Mouse (Mus musculus) limb, embryonic 12.5 days (tissue): Measurements from ENCODE around the gene Dhrs3. TPM values are rescaled to one million over a fixed set of nuclear protein-coding genes. Genes with fewer than 3 reads are reported as not detected.
A peak's percentile ranks its signal among the peaks of the same experiment; 100 is the strongest.

Experiments
- ATAC-seq: fragments of 200-750 bp; cut with Nextera tagmentation; 2 replicates; pipeline ENCODE4 v1.8.0; 2017; ENCODE audit warnings: low read depth, moderate TSS enrichment; ENCODE audit not compliant: insufficient number of reproducible peaks, insufficient read depth, low FRiP score, low TSS enrichment
- H3K27ac ChIP-seq: fragments of 300-500 bp; sonication (generic); 2 replicates; pipeline ENCODE4 v1.5.1; 2016; ENCODE audit warnings: mild to moderate bottlenecking, moderate library complexity
- H3K27me3 ChIP-seq: fragments of 300-500 bp; sonication (generic); 2 replicates; pipeline ENCODE4 v1.6.1; 2016; ENCODE audit warnings: mild to moderate bottlenecking, moderate library complexity
- H3K36me3 ChIP-seq: fragments of 300-500 bp; sonication (generic); 2 replicates; pipeline ENCODE4 v1.6.1; 2016; ENCODE audit warnings: mild to moderate bottlenecking, moderate library complexity
- H3K4me1 ChIP-seq: fragments of 300-500 bp; sonication (generic); replicated peaks from 2 replicates; pipeline ENCODE4 v1.6.1; 2016
- H3K4me2 ChIP-seq: fragments of 300-500 bp; sonication (generic); 2 replicates; pipeline ENCODE4 v1.6.1; 2016; ENCODE audit warnings: mild to moderate bottlenecking, moderate library complexity
- H3K4me3 ChIP-seq: fragments of 300-500 bp; sonication (generic); replicated peaks from 2 replicates; pipeline ENCODE4 v1.5.1; 2016; ENCODE audit warnings: mild to moderate bottlenecking
- H3K9ac ChIP-seq: fragments of 300-500 bp; sonication (generic); replicated peaks from 2 replicates; pipeline ENCODE4 v1.6.1; 2016; ENCODE audit warnings: mild to moderate bottlenecking, moderate library complexity
- H3K9me3 ChIP-seq: fragments of 300-500 bp; sonication (generic); 2 replicates; pipeline ENCODE4 v1.6.1; 2016; ENCODE audit warnings: mild to moderate bottlenecking, moderate library complexity
- WGBS: fragments of 180-500 bp; shearing (Covaris S2); methylation state at CpG from one replicate; pipeline ENCODE4 v1.1.7; 2016; 5-methylcytosine and 5-hydroxymethylcytosine counted together
- polyA plus RNA-seq: library from polyadenylated mRNA; unstranded; fragments of >200 nt; fragmentation: Nextera tagmentation; extraction: Ambion mirVana; gene quantifications from 2 replicates; pipeline ENCODE4 v1.2.1, GENCODE M21; 2016

Dhrs3 gene
- polyA plus RNA-seq, 1 experiment from 2014 or later, result 62.7 TPM

DNA sequence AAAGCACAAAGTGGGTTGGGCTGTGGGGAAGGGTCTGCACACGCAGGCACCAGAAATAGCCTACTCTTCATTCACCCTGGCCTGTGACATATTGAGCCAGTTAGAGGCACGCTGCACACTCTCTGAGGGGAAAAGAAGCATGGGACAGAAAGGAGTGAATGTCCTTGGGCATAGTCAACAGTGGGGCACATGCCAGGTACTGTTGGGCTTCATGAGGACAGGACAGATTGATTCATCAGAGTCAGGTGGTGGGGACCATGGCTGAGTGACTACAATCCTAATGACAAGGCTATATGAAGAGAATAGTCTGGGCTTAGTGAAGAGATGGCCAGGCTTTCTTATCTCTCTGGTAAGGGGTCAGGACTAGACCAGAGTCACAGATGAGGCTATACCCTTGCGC, 49.8 kb downstream of the Dhrs3 start:
- no peak overlapping the region for H3K27ac ChIP-seq
- no peaks in the 10 kb centered on the region for H3K4me1 ChIP-seq
- no peaks in the 10 kb centered on the region for H3K27me3 ChIP-seq
- H3K4me3 ChIP-seq, result no peak overlapping the region
- 87% methylated on average over 3 of the region's 3 CpGs for WGBS
- no peak overlapping the region for H3K9ac ChIP-seq
- H3K4me2 ChIP-seq, result no peak overlapping the region
- H3K36me3 ChIP-seq, result no peaks in the 10 kb centered on the region
- ATAC-seq, result no peak
- H3K9me3 ChIP-seq, result no peaks in the 10 kb centered on the region

DNA sequence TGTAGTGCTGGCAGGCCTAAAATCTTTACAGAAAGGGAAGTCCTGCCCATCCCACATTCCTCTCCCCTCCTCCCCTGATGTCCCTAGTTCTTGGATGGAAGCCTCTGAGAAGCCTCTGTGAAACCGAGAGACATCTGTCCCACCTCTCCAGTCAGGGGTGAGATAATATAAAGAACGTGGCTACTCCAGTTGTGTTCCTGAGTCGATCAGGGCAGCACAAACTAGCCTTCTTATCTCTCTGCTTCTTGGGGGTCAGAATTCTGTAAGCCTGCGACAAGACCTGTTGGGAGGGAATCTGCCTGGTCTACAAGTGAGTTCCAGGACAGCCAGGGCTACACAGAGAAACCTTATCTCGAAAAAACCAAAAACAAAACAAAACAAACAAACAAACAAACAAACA, 50.6 kb downstream of the Dhrs3 start:
- no peak overlapping the region for H3K4me3 ChIP-seq
- H3K4me2 ChIP-seq, result no peak overlapping the region
- peaks cover 5% of the 10 kb centered on the region; the same call in 1 of the 2 replicates for H3K4me1 ChIP-seq
- no peaks in the 10 kb centered on the region for H3K36me3 ChIP-seq
- WGBS, result 80% methylated on average over 5 of the region's 5 CpGs
- ATAC-seq, result no peak
- no peaks in the 10 kb centered on the region for H3K27me3 ChIP-seq
- H3K9ac ChIP-seq, result no peak overlapping the region
- no peaks in the 10 kb centered on the region for H3K9me3 ChIP-seq
- no peak overlapping the region for H3K27ac ChIP-seq

DNA sequence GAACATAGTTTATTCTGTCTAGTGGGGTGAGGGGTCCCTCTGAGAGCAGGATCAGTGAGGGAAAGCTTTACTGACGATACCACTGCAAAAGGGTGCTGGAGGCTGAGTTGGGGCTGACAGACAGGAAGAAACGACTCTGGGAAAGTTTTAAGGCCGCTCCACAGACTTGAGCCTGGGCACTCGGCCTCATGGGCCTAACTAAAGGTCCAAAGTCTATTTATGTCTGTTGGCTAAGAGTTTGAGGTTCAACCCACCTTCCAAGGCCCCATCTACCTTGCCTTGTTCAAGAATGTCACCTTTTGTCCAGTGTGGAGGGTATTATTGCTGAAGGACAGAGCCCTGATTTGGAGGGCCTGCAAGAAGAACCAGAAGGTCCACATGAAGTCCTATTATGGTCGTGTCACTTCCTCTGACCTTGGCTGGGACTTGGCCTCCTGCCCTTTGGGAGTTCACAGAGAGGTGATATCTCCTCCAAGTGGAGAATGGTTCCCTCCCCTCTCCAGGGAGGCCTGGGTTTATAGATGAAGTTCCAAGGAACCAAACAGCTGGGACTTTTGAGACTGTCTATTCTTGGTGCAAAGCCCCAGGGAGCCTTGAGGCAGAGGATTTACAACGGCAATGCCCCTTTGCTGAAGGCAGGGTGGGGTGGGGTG, 55.2 kb downstream of the Dhrs3 start:
- Histone ChIP-seq H3K9me3 (no peaks in the 10 kb centered on the region), H3K27ac (no peak overlapping the region), H3K4me3 (no peak overlapping the region), H3K36me3 (no peaks in the 10 kb centered on the region), H3K27me3 (no peaks in the 10 kb centered on the region), H3K9ac (no peak overlapping the region), H3K4me1 (peaks cover 21% of the 10 kb centered on the region), H3K4me2 (no peak overlapping the region)
- 53% methylated on average over 6 of the region's 6 CpGs for WGBS
- ATAC-seq, result no peak

DNA sequence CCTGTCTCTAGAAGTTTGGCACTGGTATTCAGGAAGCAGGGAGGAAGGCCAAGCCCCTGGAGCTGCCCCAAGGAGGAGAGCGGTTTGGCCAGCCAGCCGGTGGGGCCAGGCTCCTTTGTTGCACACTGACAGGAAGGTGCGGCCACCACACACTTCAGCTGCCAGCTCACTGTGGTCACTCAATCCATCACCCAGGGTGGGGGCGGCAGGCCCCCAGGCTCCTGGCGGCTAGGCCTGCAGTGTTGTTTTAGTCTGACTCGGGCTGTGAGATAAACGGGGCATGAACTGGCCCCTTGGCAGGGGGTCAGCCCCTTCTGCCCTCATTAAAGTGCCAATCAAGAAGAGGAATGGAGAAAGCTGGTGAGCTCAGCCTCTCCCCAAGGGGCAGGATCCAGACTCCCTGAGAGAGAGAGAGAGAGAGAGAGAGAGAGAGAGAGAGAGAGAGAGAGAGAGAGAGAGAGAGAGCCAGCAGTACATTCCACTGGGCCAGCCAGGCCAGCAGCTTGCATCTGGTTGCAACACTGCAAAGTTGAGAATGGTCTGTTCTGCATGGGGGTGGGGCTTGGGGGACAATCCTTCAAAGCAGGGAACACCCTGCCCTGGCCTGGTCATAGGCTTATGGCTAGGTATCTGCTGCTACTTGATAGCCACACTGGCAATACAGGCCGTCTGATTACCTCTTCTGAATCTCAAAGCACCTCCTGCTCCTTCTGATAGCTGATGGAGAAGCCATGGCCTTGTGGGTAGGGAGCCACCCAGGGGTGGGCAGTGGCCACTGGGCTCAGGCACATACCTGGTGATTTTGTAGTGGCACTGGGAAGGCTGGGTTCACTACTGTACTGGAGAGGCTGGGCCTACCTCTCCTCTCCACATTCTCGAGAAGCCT, 57.1 kb downstream of the Dhrs3 start:
- peak overlapping the region; percentile 60; the same call in 1 of the 2 replicates for H3K27ac ChIP-seq
- H3K4me3 ChIP-seq, result no peak overlapping the region
- H3K4me2 ChIP-seq, result 0 out of 2 replicates have a peak overlapping the region, but pooled peaks have one; percentile 2
- no peaks in the 10 kb centered on the region for H3K9me3 ChIP-seq
- H3K36me3 ChIP-seq, result no peaks in the 10 kb centered on the region
- H3K4me1 ChIP-seq, result peaks cover 21% of the 10 kb centered on the region
- no peak overlapping the region; the same call in 1 of the 2 replicates for H3K9ac ChIP-seq
- peak; percentile 75 for ATAC-seq
- 14% methylated on average over 9 of the region's 9 CpGs for WGBS
- no peaks in the 10 kb centered on the region for H3K27me3 ChIP-seq

DNA sequence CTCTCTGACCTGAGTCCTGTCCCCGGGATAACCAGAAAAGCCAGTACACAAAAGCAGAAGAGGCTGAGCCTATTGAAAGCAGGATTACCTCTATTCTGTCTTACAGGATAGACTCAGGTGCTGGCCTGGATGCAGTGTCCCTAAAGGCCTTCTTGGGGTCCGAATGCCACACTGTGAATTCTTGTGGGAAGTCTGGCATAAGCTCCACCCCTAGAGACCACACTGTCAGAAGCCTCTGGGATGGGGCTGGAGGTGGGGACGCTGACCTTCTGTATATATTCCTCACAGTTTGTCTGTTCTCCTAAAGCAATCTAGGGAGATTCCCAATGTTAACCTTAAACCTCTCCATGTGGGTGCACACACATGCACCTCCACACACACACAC, 57.7 kb downstream of the Dhrs3 start:
- H3K27ac ChIP-seq, result peak overlapping the region; percentile 60; the same call in 1 of the 2 replicates
- no peak overlapping the region for H3K9ac ChIP-seq
- H3K36me3 ChIP-seq, result no peaks in the 10 kb centered on the region
- 55% methylated on average over 3 of the region's 3 CpGs for WGBS
- H3K9me3 ChIP-seq, result no peaks in the 10 kb centered on the region
- no peak overlapping the region for H3K4me2 ChIP-seq
- H3K27me3 ChIP-seq, result no peaks in the 10 kb centered on the region
- H3K4me1 ChIP-seq, result peaks cover 21% of the 10 kb centered on the region
- no peak overlapping the region for H3K4me3 ChIP-seq
- no peak for ATAC-seq

DNA sequence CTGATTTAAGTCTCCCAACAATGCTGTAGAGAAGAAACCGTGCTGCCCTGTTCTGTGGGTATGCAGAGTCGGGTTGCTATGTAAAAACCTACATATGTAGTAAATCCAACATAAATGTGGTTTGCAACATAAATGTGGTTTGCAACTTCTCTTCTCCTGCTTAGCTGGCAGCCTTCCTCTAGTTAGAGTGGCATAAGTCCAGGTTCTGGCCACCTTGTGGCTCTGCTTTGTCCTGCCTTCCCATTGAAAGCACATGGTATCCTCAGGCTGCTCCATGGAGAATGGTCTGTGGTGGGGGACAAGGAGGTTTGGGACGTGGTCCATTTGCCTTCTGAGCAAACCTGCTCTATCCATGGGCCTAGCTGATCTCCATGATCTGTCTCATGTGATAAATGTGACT, 58.3 kb downstream of the Dhrs3 start:
- Histone ChIP-seq H3K4me1 (peaks cover 21% of the 10 kb centered on the region), H3K9me3 (no peaks in the 10 kb centered on the region), H3K36me3 (no peaks in the 10 kb centered on the region), H3K27me3 (no peaks in the 10 kb centered on the region), H3K4me2 (no peak overlapping the region), H3K9ac (no peak overlapping the region), H3K4me3 (no peak overlapping the region), H3K27ac (no peak overlapping the region)
- 90% methylated on average over 3 of the region's 3 CpGs for WGBS
- no peak for ATAC-seq

DNA sequence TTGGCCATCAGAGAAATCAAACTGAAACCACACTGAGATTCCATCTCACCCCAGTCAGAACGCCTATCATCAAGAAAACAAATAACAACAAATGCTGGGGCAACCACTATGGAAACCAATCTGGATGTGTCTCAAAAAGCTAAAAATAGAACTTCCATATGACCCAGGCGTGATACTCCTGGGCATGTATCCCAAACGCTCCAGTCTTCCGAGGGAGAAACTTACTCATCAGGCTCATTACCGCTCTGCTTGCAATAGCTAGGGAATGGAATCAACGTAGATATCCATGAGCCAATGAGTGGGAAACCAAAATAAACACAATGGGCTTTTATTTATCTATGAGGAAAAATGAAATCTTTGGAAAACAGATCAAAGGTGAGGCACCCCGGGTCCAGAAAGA, 59.2 kb downstream of the Dhrs3 start:
- Histone ChIP-seq H3K27ac (no peak overlapping the region), H3K27me3 (no peaks in the 10 kb centered on the region), H3K9me3 (no peaks in the 10 kb centered on the region), H3K36me3 (no peaks in the 10 kb centered on the region), H3K4me2 (no peak overlapping the region), H3K4me1 (peaks cover 21% of the 10 kb centered on the region), H3K4me3 (no peak overlapping the region), H3K9ac (no peak overlapping the region)
- 92% methylated on average over 7 of the region's 7 CpGs for WGBS
- no peak for ATAC-seq

DNA sequence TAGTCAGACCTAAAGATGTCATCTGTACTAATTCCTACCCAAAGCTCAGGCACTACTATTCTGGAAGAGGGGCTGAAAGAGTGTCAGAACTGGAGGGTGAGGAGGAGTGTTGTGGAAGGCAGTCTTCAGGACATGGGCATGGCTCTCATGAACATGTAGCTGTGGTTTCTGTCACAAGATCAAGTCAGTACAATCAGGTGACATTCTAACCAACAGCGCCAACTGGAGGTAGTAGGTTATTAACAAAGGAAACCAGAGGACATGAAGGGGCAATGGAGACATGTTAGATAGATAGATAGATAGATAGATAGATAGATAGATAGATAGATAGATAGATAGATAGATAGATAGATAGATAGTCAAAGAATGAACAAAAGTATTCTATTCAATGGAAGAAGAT, 60.8 kb downstream of the Dhrs3 start:
- Histone ChIP-seq H3K27me3 (no peaks in the 10 kb centered on the region), H3K36me3 (no peaks in the 10 kb centered on the region), H3K4me2 (no peak overlapping the region), H3K9ac (no peak overlapping the region), H3K4me3 (no peak overlapping the region), H3K9me3 (no peaks in the 10 kb centered on the region), H3K27ac (no peak overlapping the region), H3K4me1 (peaks cover 15% of the 10 kb centered on the region)
- 77% methylated on average over 1 of the region's 1 CpGs for WGBS
- ATAC-seq, result no peak

DNA sequence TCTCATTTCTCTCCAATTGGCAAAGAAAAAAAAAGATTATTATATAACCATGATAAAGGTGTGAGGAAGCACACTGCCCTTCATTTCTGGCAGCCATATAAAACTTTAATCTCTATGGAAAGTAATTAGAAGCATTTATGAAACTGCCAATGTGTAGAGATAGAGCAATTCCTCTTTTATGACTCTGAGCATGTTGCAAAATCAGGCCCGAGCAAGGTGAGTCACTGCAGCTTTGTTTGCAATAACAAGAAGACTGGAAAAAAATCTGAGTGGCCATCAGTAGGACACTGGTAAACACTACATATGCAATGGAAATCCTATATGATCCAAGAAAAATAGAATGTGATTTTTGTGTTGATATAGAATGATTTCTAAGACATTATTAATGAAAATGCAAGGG, 63.2 kb downstream of the Dhrs3 start:
- Histone ChIP-seq H3K36me3 (no peaks in the 10 kb centered on the region), H3K9me3 (no peaks in the 10 kb centered on the region), H3K4me1 (peaks cover 5% of the 10 kb centered on the region; the same call in 1 of the 2 replicates), H3K9ac (no peak overlapping the region), H3K4me2 (no peak overlapping the region), H3K27me3 (no peaks in the 10 kb centered on the region), H3K27ac (no peak overlapping the region), H3K4me3 (no peak overlapping the region)
- ATAC-seq, result no peak
- WGBS, result 77% methylated on average over 1 of the region's 1 CpGs

DNA sequence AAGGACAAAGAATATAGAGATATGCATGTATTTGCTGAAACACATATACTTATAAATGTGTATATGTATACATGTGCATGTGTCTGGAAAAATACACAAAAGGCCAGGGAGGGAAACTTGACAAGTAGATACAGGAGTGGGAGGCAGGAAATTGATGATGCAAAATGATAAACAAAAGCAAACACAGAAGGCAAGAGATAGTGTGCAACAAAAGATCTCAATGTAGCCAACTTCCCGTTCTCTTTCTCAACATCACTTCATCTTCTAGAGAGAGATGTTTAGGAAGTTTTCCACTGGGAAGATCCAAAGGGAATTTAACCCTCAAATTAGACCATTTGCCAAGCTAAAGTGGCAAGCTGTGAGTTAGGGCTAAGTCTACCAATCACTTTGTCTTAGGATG, 63.7 kb downstream of the Dhrs3 start:
- no peak for ATAC-seq
- WGBS, result 85% methylated on average over 1 of the region's 1 CpGs
- H3K27me3 ChIP-seq, result no peaks in the 10 kb centered on the region
- no peaks in the 10 kb centered on the region for H3K9me3 ChIP-seq
- no peak overlapping the region for H3K4me3 ChIP-seq
- no peaks in the 10 kb centered on the region for H3K36me3 ChIP-seq
- no peak overlapping the region for H3K9ac ChIP-seq
- H3K27ac ChIP-seq, result no peak overlapping the region
- peaks cover 5% of the 10 kb centered on the region; the same call in 1 of the 2 replicates for H3K4me1 ChIP-seq
- no peak overlapping the region for H3K4me2 ChIP-seq

DNA sequence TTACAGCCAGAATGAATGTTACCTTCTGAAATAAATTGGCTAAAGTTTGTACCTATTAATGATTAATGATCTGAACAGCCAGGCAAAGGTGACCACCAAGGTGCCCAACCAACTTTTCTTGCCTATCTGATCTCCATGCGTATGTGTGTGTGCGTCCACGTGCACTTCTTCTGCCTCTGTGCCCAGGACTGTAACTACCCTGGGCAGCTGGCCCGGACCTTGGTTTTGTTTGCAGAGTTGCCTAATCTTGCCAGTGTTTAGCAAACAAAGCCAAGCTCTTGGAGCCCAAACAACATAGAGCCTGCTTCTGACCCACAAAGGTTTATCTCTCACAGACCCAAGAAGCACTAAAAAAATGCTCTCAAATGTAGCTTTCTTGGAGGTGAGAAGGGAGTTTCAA, 64.6 kb downstream of the Dhrs3 start:
- no peaks in the 10 kb centered on the region for H3K27me3 ChIP-seq
- WGBS, result 89% methylated on average over 4 of the region's 4 CpGs

More for the DNA sequence above, 64.6 kb downstream of the Dhrs3 start:
- peaks cover 5% of the 10 kb centered on the region; the same call in 1 of the 2 replicates for H3K4me1 ChIP-seq
- ATAC-seq, result no peak
- no peak overlapping the region for H3K27ac ChIP-seq
- H3K4me3 ChIP-seq, result no peak overlapping the region
- H3K9ac ChIP-seq, result no peak overlapping the region
- H3K36me3 ChIP-seq, result no peaks in the 10 kb centered on the region
- H3K9me3 ChIP-seq, result no peaks in the 10 kb centered on the region
- H3K4me2 ChIP-seq, result no peak overlapping the region
